Mouse (Mus musculus) heart, embryonic 15.5 days (tissue): Measurements from ENCODE around the gene Arl14. TPM values are rescaled to one million over a fixed set of nuclear protein-coding genes. Genes with fewer than 3 reads are reported as not detected.
"Not testable (repeated sequence)": the region's sequence is repeated elsewhere in the genome, so short reads cannot be mapped to it uniquely, and the experiment has no call there.

Source experiments
- ATAC-seq: fragments of 200-750 bp; cut with Nextera tagmentation; replicated peaks from 2 replicates; pipeline ENCODE4 v1.8.0; 2017; ENCODE audit warnings: low read depth, moderate TSS enrichment; ENCODE audit not compliant: insufficient number of reproducible peaks, insufficient read depth, low FRiP score
- H3K27ac ChIP-seq: fragments of 300-500 bp; sonication (generic); 2 replicates; pipeline ENCODE4 v1.5.1; 2015; ENCODE audit warnings: mild to moderate bottlenecking, inconsistent platforms
- H3K27me3 ChIP-seq: fragments of 300-500 bp; sonication (generic); 2 replicates; pipeline ENCODE4 v1.6.1; 2015; ENCODE audit warnings: inconsistent platforms
- H3K36me3 ChIP-seq: fragments of 300-500 bp; sonication (generic); 2 replicates; pipeline ENCODE4 v1.6.1; 2015; ENCODE audit warnings: mild to moderate bottlenecking, inconsistent platforms
- H3K4me1 ChIP-seq: fragments of 300-500 bp; sonication (generic); replicated peaks from 2 replicates; pipeline ENCODE4 v1.6.1; 2015; ENCODE audit warnings: inconsistent platforms
- H3K4me2 ChIP-seq: fragments of 300-500 bp; sonication (generic); 2 replicates; pipeline ENCODE4 v1.6.1; 2015; ENCODE audit warnings: inconsistent platforms, mild to moderate bottlenecking, moderate library complexity
- H3K4me3 ChIP-seq: fragments of 300-500 bp; sonication (generic); 2 replicates; pipeline ENCODE4 v1.5.1; 2015; ENCODE audit warnings: mild to moderate bottlenecking, inconsistent platforms
- H3K9ac ChIP-seq: fragments of 300-500 bp; sonication (generic); 2 replicates; pipeline ENCODE4 v1.6.1; 2015; ENCODE audit warnings: mild to moderate bottlenecking, inconsistent platforms
- H3K9me3 ChIP-seq: fragments of 300-500 bp; sonication (generic); replicated peaks from 2 replicates; pipeline ENCODE4 v1.6.1; 2016; ENCODE audit warnings: inconsistent platforms
- WGBS: fragments of 180-500 bp; shearing (Covaris S2); methylation state at CpG from one replicate; pipeline ENCODE4 v1.1.7; 2015; ENCODE audit warnings: mixed read lengths; 5-methylcytosine and 5-hydroxymethylcytosine counted together
- polyA plus RNA-seq: library from polyadenylated mRNA; unstranded; fragments of >200 nt; fragmentation: Nextera tagmentation; extraction: Ambion mirVana; gene quantifications from 2 replicates; pipeline ENCODE4 v1.2.1, GENCODE M21; 2015

Arl14 gene
- polyA plus RNA-seq, 1 experiment from 2014 or later = not detected

- 45% methylated on average over 12 of the region's 12 CpGs for WGBS
- ATAC-seq = no peak
- Histone ChIP-seq H3K9ac (no peak overlapping the region), H3K27ac (no peak overlapping the region), H3K36me3 (no peaks in the 10 kb centered on the region), H3K4me3 (no peak overlapping the region), H3K4me2 (no peak overlapping the region), H3K4me1 (no peaks in the 10 kb centered on the region), H3K27me3 (no peaks in the 10 kb centered on the region), H3K9me3 (no peaks in the 10 kb centered on the region)
Measured at GRCm38 (mm10) chr3:69238141-69238851, 16.1 kb downstream of the Arl14 start.

GRCm38 (mm10) chr3:69239246-69239645 is 17.0 kb downstream of the Arl14 start:
- Histone ChIP-seq H3K4me1 (0 out of 2 replicates have a peak, but pooled peaks cover 2% of the 10 kb centered on the region), H3K4me3 (no peak overlapping the region), H3K4me2 (no peak overlapping the region), H3K27me3 (no peaks in the 10 kb centered on the region), H3K9ac (no peak overlapping the region), H3K36me3 (no peaks in the 10 kb centered on the region), H3K9me3 (no peaks in the 10 kb centered on the region), H3K27ac (no peak overlapping the region)
- no peak for ATAC-seq
- 71% methylated on average over 5 of the region's 5 CpGs for WGBS

DNA sequence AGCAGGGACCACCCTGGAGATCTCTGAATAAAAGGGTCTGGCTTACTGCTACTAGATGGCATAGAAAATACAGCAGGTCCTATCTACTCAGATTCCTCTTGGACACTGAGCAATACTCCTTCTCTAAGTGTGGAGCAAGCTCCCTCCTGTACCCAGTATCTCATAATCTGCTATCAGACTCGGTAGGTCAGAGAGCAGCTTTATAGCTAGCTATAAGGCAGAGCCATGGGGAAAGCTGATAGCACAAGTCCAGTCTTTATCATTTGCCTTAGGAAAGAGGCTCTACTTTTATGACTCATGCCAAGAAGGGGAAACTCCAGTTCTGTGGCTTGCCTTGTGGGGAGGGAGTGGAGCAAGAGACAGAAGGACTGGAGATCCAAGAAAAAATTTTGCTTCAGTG is 18.8 kb downstream of the Arl14 start:
- Histone ChIP-seq H3K4me3 (no peak overlapping the region), H3K9ac (no peak overlapping the region), H3K27ac (no peak overlapping the region), H3K4me1 (0 out of 2 replicates have a peak, but pooled peaks cover 2% of the 10 kb centered on the region), H3K27me3 (no peaks in the 10 kb centered on the region), H3K4me2 (no peak overlapping the region), H3K9me3 (no peaks in the 10 kb centered on the region), H3K36me3 (no peaks in the 10 kb centered on the region)
- no peak for ATAC-seq
- WGBS = 51% methylated on average over 1 of the region's 1 CpGs

DNA sequence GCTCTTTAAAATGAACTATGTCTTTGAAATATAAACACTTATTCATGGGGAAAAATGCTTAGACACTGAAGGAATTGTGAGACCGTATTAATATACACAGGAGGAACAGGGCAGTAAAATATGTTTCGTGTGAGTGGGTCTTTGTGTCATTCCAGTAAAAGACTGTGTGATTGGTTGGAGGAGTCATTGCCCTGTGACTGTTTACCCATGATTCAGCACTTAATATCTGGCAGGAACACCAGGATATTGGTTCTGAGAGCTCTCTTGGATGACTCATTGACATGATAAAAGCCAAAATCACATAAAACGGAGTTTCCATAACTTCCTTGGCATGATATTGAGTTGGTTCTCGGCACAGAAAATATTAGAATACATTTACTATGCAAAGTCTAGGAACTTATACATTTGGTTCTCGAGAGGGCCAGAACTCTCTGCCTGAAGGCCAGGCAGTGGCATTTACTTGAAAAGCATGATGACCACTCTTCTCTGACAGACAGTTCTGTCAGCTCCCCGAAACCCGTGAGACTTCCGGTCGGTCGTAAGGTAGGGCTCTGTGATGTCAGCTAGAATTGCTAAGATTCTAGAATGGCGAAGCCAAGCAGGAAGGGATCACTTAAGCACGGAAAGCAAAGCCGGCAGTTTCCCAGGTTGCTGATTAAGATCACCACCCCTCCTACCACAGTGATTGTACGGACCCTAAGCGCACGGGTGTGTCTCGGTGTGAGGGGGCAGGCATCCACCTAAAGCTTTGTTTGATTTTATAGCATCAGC is 31.1 kb downstream of the Arl14 start:
- Histone ChIP-seq H3K9me3 (no peaks in the 10 kb centered on the region), H3K27me3 (no peaks in the 10 kb centered on the region), H3K4me2 (no peak overlapping the region), H3K27ac (no peak overlapping the region), H3K4me3 (no peak overlapping the region), H3K36me3 (no peaks in the 10 kb centered on the region), H3K9ac (no peak overlapping the region), H3K4me1 (no peaks in the 10 kb centered on the region)
- 85% methylated on average over 17 of the region's 17 CpGs for WGBS
- ATAC-seq = no peak

DNA sequence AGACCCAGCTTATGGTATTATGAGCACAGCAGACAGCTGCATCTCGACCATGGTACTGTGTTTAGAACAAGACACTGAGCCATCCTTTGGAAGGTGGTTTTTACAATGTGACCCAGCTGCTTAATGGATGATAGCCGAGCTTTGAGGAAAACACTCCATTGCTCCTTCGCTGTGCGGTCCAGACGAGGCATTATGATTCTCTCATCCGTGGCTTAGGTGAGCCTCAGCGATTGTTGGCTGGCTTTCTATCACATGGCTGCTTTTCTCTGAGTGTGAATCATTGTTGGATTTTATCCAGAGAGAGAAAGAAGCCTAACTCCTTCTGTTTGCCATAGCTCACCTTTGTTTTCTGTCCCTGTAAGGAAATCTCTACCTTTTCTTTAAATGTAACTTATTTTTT is 32.5 kb downstream of the Arl14 start:
- 68% methylated on average over 7 of the region's 7 CpGs for WGBS
- no peak for ATAC-seq
- Histone ChIP-seq H3K9ac (no peak overlapping the region), H3K4me2 (no peak overlapping the region), H3K27me3 (no peaks in the 10 kb centered on the region), H3K4me1 (peaks cover 5% of the 10 kb centered on the region; the same call in 1 of the 2 replicates), H3K4me3 (no peak overlapping the region), H3K9me3 (no peaks in the 10 kb centered on the region), H3K27ac (no peak overlapping the region), H3K36me3 (no peaks in the 10 kb centered on the region)

DNA sequence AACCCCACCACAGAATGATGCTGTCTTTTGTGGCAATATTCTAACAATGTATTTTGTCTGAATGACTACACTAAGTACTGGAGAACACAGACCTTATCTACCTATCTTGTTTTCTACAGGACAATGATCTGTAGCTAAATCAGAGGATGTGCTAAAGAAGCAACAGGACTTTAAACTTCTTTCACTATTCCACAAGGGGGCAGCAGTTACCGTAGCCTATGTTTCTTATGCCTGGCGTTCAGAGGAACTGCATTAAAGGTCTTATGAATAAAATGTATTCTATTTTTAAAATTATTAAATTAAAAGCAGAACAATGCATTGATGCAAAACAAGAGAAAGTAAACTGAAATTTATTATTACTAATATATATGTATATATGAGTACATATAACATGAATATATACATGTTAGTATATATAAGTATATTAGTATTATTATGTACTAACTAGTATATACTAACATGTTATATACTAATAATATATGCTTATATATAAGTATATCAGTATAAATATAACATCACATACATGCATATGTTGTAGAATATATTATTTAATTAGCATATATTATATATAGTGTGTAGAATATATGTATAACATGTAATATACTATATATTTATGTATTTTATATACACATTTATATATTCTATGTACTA is 35.0 kb downstream of the Arl14 start:
- H3K27me3 ChIP-seq = no peaks in the 10 kb centered on the region
- no peak overlapping the region for H3K4me2 ChIP-seq
- no peaks in the 10 kb centered on the region for H3K36me3 ChIP-seq
- H3K9ac ChIP-seq = no peak overlapping the region
- ATAC-seq = no peak
- 8% methylated on average over 2 of the region's 2 CpGs for WGBS
- no peak overlapping the region for H3K4me3 ChIP-seq
- no peak overlapping the region for H3K27ac ChIP-seq
- no peaks in the 10 kb centered on the region for H3K9me3 ChIP-seq
- peaks cover 5% of the 10 kb centered on the region; the same call in 1 of the 2 replicates for H3K4me1 ChIP-seq

DNA sequence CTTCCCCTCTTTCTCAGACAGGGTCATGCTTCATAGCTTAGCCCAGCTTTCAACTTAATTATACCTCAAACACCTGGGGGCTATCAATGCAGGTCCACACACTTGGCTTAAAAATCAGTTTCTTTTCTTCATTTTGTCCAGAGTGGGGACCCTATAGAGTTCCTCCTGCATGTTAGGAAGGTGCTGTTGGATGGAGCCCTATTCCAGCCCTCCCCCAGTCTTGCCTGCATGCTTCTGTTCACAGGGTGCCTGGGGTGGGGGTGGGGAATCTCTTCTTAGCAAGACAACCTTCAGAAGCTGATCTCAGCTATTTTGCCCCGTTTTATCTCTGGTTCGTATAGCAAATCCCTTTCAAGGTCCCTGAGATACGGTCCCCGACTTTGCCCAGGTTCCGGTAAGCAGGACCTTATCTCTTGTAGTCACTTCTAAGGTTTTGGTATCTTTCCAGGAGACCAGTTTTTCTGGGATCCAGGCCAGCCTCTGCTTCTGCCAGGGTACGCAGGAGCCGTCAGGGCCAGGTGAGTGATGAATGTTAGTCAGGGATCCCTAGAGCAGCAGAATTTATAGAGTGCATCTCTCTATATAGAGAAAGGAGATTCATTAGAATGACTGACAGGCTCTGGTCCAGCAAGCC is 40.9 kb downstream of the Arl14 start:
- Histone ChIP-seq H3K27ac (no peak overlapping the region), H3K4me2 (0 out of 2 replicates have a peak overlapping the region, but pooled peaks have one; percentile 13), H3K4me3 (no peak overlapping the region), H3K27me3 (no peaks in the 10 kb centered on the region), H3K9ac (no peak overlapping the region), H3K4me1 (peaks cover 13% of the 10 kb centered on the region), H3K9me3 (no peaks in the 10 kb centered on the region), H3K36me3 (no peaks in the 10 kb centered on the region)
- 0 out of 2 replicates have a peak, but pooled peaks have one; percentile 62 for ATAC-seq
- 23% methylated on average over 7 of the region's 7 CpGs for WGBS

DNA sequence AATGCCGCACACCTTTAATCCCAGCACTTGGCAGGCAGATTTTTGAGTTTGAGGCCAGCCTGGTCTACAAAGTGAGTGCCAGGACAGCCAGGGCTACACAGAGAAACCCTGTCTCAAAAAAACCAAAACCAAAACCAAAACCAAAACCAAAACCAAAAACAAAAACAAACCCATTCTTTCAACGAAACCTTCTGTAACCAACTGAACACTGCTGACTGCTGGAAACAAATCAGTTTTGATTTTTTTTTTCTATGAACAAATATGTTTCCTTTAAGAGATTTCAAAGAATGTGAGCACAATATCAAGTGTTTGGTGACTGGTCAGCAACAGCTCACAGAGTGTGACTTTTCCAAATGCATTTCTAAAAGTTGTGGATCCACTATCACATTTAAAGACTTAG is 42.1 kb downstream of the Arl14 start:
- ATAC-seq, H3K27me3 ChIP-seq, H3K9ac ChIP-seq, H3K4me3 ChIP-seq, H3K27ac ChIP-seq, H3K36me3 ChIP-seq, H3K9me3 ChIP-seq, H3K4me2 ChIP-seq: not testable (repeated sequence)
- 79% methylated on average over 2 of the region's 2 CpGs for WGBS
- peaks cover 11% of the 10 kb centered on the region for H3K4me1 ChIP-seq

DNA sequence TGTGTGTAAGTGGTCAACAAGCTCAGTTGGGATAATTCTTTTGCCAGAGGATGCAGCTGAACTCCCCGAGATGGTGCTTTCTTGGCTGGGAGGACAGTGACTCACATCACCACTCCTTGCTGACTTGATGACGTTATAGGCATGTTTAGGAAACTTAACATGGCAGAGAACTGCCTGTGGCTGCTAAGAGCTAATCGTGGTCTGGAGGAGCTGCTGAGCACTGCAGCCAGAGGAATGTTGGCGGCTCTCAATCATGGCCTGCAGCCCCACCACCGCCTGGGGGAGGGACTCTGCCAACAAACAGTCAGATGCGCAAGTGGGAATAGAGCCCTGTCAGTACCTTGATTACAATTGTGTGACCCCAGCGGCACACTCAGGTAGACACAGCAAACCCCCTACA is 49.6 kb downstream of the Arl14 start:
- Histone ChIP-seq H3K27ac (peak overlapping the region; percentile 31; the same call in 1 of the 2 replicates), H3K4me1 (peaks cover 11% of the 10 kb centered on the region), H3K27me3 (no peaks in the 10 kb centered on the region), H3K36me3 (no peaks in the 10 kb centered on the region), H3K4me2 (peak overlapping the region; percentile 12; the same call in 1 of the 2 replicates), H3K4me3 (no peak overlapping the region), H3K9ac (no peak overlapping the region), H3K9me3 (no peaks in the 10 kb centered on the region)
- WGBS = 34% methylated on average over 7 of the region's 7 CpGs
- ATAC-seq = peak; percentile 79
